Mouse (Mus musculus): ENCODE data around the gene Tbc1d32.

- TF ChIP-seq CTCF (IDR thresholded peaks at IDR 0.05; ENCODE audit: low read depth) (no peak), EP300 (IDR thresholded peaks at IDR 0.05; ENCODE audit: low read depth) (no peak)
Observed at GRCm38 (mm10) chr10:56215797-56216196, 12.7 kb downstream of the Tbc1d32 start.
